Mouse (Mus musculus) gastrocnemius, adult 8-10 months (tissue): ENCODE measurements around the gene Lpgat1. TPM values are rescaled to one million over a fixed set of nuclear protein-coding genes. Genes with fewer than 3 reads are reported as not detected.

Experiments
- DNase-seq, 2 experiments: peaks; one replicate each; pipeline ENCODE4 v3.0.0; 2022; ENCODE audit warnings: low spot score in 2 of 2
- total RNA-seq, 4 experiments: library from RNA; stranded (reverse); gene quantifications; 2 replicates each; pipeline ENCODE4 v1.2.4; 2022

The Lpgat1 gene
- total RNA-seq, 4 experiments from 2014 or later: 28.5 to 36.4 (median 31.0) TPM

GRCm38 (mm10) chr1:191733822-191734221 lies 16.2 kb downstream of the Lpgat1 start:
- DNase-seq: no peak

- DNase-seq: no peak
Observed at GRCm38 (mm10) chr1:191736425-191736824, 18.8 kb downstream of the Lpgat1 start.

- DNase-seq: peak in 1 of 2 experiments; percentile 5
Observed at GRCm38 (mm10) chr1:191737871-191738270, 20.2 kb downstream of the Lpgat1 start.

- DNase-seq: no peak
Observed at GRCm38 (mm10) chr1:191738726-191739125, 21.1 kb downstream of the Lpgat1 start.

- DNase-seq: no peak
Observed at GRCm38 (mm10) chr1:191740587-191741361, 23.1 kb downstream of the Lpgat1 start.

GRCm38 (mm10) chr1:191741635-191742034 lies 24.0 kb downstream of the Lpgat1 start:
- no peak for DNase-seq

GRCm38 (mm10) chr1:191748431-191748830 lies 30.8 kb downstream of the Lpgat1 start:
- no peak for DNase-seq

GRCm38 (mm10) chr1:191756520-191757199 lies 39.0 kb downstream of the Lpgat1 start:
- DNase-seq: no peak

GRCm38 (mm10) chr1:191774106-191774505 lies 56.5 kb downstream of the Lpgat1 start:
- no peak for DNase-seq

- no peak for DNase-seq
Observed at GRCm38 (mm10) chr1:191775116-191775515, 57.5 kb downstream of the Lpgat1 start.

- no peak for DNase-seq
Observed at GRCm38 (mm10) chr1:191777521-191777920, 59.9 kb downstream of the Lpgat1 start.

- DNase-seq: no peak
Observed at GRCm38 (mm10) chr1:191780470-191780869, 62.8 kb downstream of the Lpgat1 start.

GRCm38 (mm10) chr1:191785108-191785507 lies 67.5 kb downstream of the Lpgat1 start:
- DNase-seq: no peak

- DNase-seq: no peak
Observed at GRCm38 (mm10) chr1:191786255-191786654, 68.6 kb downstream of the Lpgat1 start.

GRCm38 (mm10) chr1:191787379-191787778 lies 69.7 kb downstream of the Lpgat1 start:
- DNase-seq: no peak

GRCm38 (mm10) chr1:191792991-191793390 lies 75.4 kb downstream of the Lpgat1 start:
- DNase-seq: no peak

- DNase-seq: no peak
Observed at GRCm38 (mm10) chr1:191793888-191794532, 76.4 kb downstream of the Lpgat1 start.

GRCm38 (mm10) chr1:191796238-191796896 lies 78.7 kb downstream of the Lpgat1 start:
- DNase-seq: no peak

GRCm38 (mm10) chr1:191802093-191802819 lies 84.6 kb downstream of the Lpgat1 start:
- no peak for DNase-seq

GRCm38 (mm10) chr1:191802820-191803655 lies 85.4 kb downstream of the Lpgat1 start:
- DNase-seq: no peak
